Comparison of ENCODE assay signal across 8 mouse cellular contexts in the genomic region with DNA sequence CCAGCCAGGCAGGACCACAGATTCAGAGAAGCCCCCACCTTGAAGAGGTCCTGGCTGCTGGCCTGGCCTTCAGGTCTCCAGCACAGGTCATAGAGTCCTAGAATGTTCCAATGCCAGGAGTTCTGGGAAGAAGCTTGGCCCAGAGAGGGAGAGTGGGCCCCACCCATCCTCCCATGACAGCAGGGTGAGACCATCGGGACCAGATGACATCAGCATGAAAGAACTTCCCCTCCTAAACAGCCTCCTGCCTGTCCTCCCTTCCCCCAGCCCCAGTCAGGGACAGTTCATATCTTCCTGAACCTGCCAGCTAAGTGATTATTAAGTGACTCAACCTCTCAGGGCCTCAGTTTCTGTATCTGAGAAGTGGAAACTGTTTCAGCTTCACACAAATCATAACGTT. TPM values are rescaled to one million over a fixed set of nuclear protein-coding genes. Genes with fewer than 3 reads are reported as not detected.
DNase-seq lines count a peak whose midpoint lies in the region.

No protein-coding gene starts in this region.

- DNase-seq in urinary bladder, postnatal 25 days (ENCODE audit: low spot score) = peak; percentile 38
- no peak for DNase-seq in urinary bladder, adult 2 months (ENCODE audit: low spot score)
- DNase-seq in heart, adult 18-20 months = peak; percentile 69 to 90
- peak; percentile 71 to 84 for DNase-seq in kidney, postnatal 36 days
- no peak for DNase-seq in c-Kit-positive CD71-positive TER-119-positive erythroid progenitor cells, embryonic 14.5 days (ENCODE audit: low spot score)
- no peak for DNase-seq in right cerebral cortex, adult 2 months (ENCODE audit: low spot score in 2 of 2)
- no peak for DNase-seq in spleen, postnatal 14 days (ENCODE audit: low spot score in 2 of 2)
- no peak for DNase-seq in cerebellum, postnatal 10 days

RNA-seq across cellular contexts. Expression of a gene that starts 5.5 kb away (rescaled TPM):
- polyA plus RNA-seq in urinary bladder, adult 2 months (2012; rRNA removed) = 43.5 and 49.9 TPM in 2 replicates
- 10 to 100 TPM; 16.6 to 19.2 TPM for total RNA-seq in heart, adult 18-20 months (2021)

RNA-seq across cellular contexts. Expression of a gene that starts 14.1 kb away (rescaled TPM):
- not detected in 2 replicates for polyA plus RNA-seq in urinary bladder, adult 2 months (2012; rRNA removed)
- not detected for total RNA-seq in heart, adult 18-20 months (2021)

RNA-seq across cellular contexts. Expression of a gene that starts 28.9 kb away (rescaled TPM):
- polyA plus RNA-seq in urinary bladder, adult 2 months (2012; rRNA removed) = 12.3 and 13.7 TPM in 2 replicates
- 10 to 100 TPM; 19.1 to 19.4 TPM for total RNA-seq in heart, adult 18-20 months (2021)

RNA-seq across cellular contexts. Expression of a gene that starts 29.0 kb away (rescaled TPM):
- 51.1 and 52.1 TPM in 2 replicates for polyA plus RNA-seq in urinary bladder, adult 2 months (2012; rRNA removed)
- total RNA-seq in heart, adult 18-20 months (2021) = 10 to 100 TPM; 32.7 to 36.3 TPM

Comparison
In these comparisons a context has a peak if more than half of its experiments do, and no peak if none do; other contexts are left out.
1. DNase-seq: peak in urinary bladder, postnatal 25 days (single experiment), heart, adult 18-20 months (2 of 2) and kidney, postnatal 36 days (2 of 2); none in urinary bladder, adult 2 months (single experiment), c-Kit-positive CD71-positive TER-119-positive erythroid progenitor cells, embryonic 14.5 days (single experiment), right cerebral cortex, adult 2 months (0 of 2), spleen, postnatal 14 days (0 of 2) and cerebellum, postnatal 10 days (0 of 2).